ENCODE assay signal across 8 mouse cellular contexts in the genomic region with DNA sequence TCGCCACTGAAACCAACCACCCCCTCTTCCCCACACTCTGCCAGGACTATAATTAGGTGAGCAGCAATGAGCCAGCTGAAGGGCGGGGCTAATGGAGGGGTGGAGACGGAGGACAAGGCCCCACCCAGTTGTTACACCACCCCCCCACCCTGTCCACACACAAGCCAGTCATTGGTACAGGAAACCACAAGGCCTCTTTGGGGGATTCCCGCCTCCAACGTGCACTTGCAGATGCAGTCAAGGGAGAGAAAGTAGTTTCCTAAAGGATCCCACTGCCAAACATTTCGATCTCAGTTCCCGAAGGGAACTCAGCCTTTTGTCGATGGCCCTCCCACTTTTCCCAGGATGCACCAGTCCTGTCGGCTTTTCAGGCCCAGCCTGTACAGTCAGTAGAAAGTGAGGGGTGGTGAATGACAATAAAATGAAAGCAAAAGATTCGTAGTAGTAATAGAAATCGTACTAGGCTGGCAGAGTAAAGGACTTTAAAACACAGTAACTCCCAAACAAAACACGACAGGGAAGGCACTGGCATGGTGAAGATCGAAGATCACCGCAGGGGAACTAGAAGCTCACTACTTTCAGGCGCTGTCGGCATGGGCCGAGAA. TPM values are rescaled to one million over a fixed set of nuclear protein-coding genes. Genes with fewer than 3 reads are reported as not detected.
A peak's percentile ranks its signal among the peaks of the same experiment; 100 is the strongest.
DNase-seq lines count a peak whose midpoint lies in the region; ATAC-seq and TF ChIP-seq lines count a peak whose summit lies in the region.

No protein-coding gene starts in this region.

- peak overlapping the region; percentile 89 for H3K27ac ChIP-seq in embryonic facial prominence, embryonic 11.5 days (replicated peaks; ENCODE audit: low read depth, low read length)
- peak overlapping the region; percentile 97 for H3K27ac ChIP-seq in heart, embryonic 10.5 days
- H3K27ac ChIP-seq in kidney, embryonic 14.5 days (ENCODE audit: low read depth, low read length), result peak overlapping the region; percentile 96
- H3K27ac ChIP-seq in lung, embryonic 14.5 days (ENCODE audit: low read depth), result peak overlapping the region; percentile 97
- H3K27ac ChIP-seq in neural tube, embryonic 15.5 days (replicated peaks), result peak overlapping the region; percentile 95

- DNase-seq in CD4-positive helper T cell, adult 2 months (ENCODE audit: low read depth, low spot score), result peak; percentile 92
- peak; percentile 86 to 94 for DNase-seq in adrenal gland, adult (ENCODE audit: inconsistent age in 2 of 2, low spot score in 1 of 2)
- peak; percentile 75 for DNase-seq in embryonic facial prominence, embryonic 11.5 days (ENCODE audit: low spot score)
- peak; percentile 95 for DNase-seq in heart, embryonic 10.5 days (ENCODE audit: low spot score)
- peak; percentile 82 for DNase-seq in lung, embryonic 14.5 days
- DNase-seq in thymus, postnatal 25 days, result peak; percentile 65

- no peak for ATAC-seq in embryonic facial prominence, embryonic 11.5 days (replicated peaks; ENCODE audit: insufficient number of reproducible peaks, low FRiP score, low TSS enrichment, low read depth)
- no peak for ATAC-seq in kidney, embryonic 14.5 days (ENCODE audit: low FRiP score, low TSS enrichment)
- no peak for ATAC-seq in lung, embryonic 14.5 days (ENCODE audit: insufficient read depth)
- ATAC-seq in neural tube, embryonic 15.5 days (ENCODE audit: low FRiP score), result no peak

- peaks cover 11% of the 10 kb centered on the region for H3K4me1 ChIP-seq in embryonic facial prominence, embryonic 11.5 days (ENCODE audit: control insufficient read depth, insufficient read depth, low read length)
- peaks cover 43% of the 10 kb centered on the region for H3K4me1 ChIP-seq in heart, embryonic 10.5 days
- H3K4me1 ChIP-seq in kidney, embryonic 14.5 days (ENCODE audit: control insufficient read depth, insufficient read depth, low read length), result peaks cover 22% of the 10 kb centered on the region
- peaks cover 7% of the 10 kb centered on the region; the same call in 1 of the 2 replicates for H3K4me1 ChIP-seq in lung, embryonic 14.5 days (ENCODE audit: insufficient read depth)
- peaks cover 52% of the 10 kb centered on the region for H3K4me1 ChIP-seq in neural tube, embryonic 15.5 days

- H3K36me3 ChIP-seq in embryonic facial prominence, embryonic 11.5 days (replicated peaks; ENCODE audit: control insufficient read depth, insufficient read depth, low read depth, low read length), result peaks cover 22% of the 10 kb centered on the region
- H3K36me3 ChIP-seq in heart, embryonic 10.5 days, result peaks cover 49% of the 10 kb centered on the region
- peaks cover 46% of the 10 kb centered on the region for H3K36me3 ChIP-seq in kidney, embryonic 14.5 days (ENCODE audit: control insufficient read depth, insufficient read depth, low read length)
- peaks cover 48% of the 10 kb centered on the region for H3K36me3 ChIP-seq in lung, embryonic 14.5 days (ENCODE audit: insufficient read depth)
- peaks cover 44% of the 10 kb centered on the region for H3K36me3 ChIP-seq in neural tube, embryonic 15.5 days

- TF ChIP-seq CTCF in lung, embryonic 14.5 days (IDR thresholded peaks at IDR 0.05; ENCODE audit: low read depth), result no peak

- WGBS in embryonic facial prominence, embryonic 11.5 days, result 1% methylated on average over 17 of the region's 17 CpGs
- under 1% methylated on average over 17 of the region's 17 CpGs for WGBS in heart, embryonic 10.5 days
- WGBS in kidney, embryonic 14.5 days, result under 1% methylated on average over 17 of the region's 17 CpGs
- 2% methylated on average over 17 of the region's 17 CpGs for WGBS in lung, embryonic 14.5 days
- 1% methylated on average over 17 of the region's 17 CpGs for WGBS in neural tube, embryonic 15.5 days

- H3K9ac ChIP-seq in embryonic facial prominence, embryonic 11.5 days (replicated peaks; ENCODE audit: low read length), result peak overlapping the region; percentile 96
- peak overlapping the region; percentile 98 for H3K9ac ChIP-seq in kidney, embryonic 14.5 days (ENCODE audit: low read depth, low read length)
- peak overlapping the region; percentile 98 for H3K9ac ChIP-seq in lung, embryonic 14.5 days
- H3K9ac ChIP-seq in neural tube, embryonic 15.5 days (replicated peaks), result peak overlapping the region; percentile 92

- H3K4me2 ChIP-seq in embryonic facial prominence, embryonic 11.5 days (ENCODE audit: low read depth, low read length), result peak overlapping the region; percentile 82
- H3K4me2 ChIP-seq in kidney, embryonic 14.5 days (replicated peaks; ENCODE audit: low read depth, low read length), result peak overlapping the region; percentile 87
- peak overlapping the region; percentile 67 for H3K4me2 ChIP-seq in lung, embryonic 14.5 days
- peak overlapping the region; percentile 95 for H3K4me2 ChIP-seq in neural tube, embryonic 15.5 days

- H3K27me3 ChIP-seq in embryonic facial prominence, embryonic 11.5 days (ENCODE audit: control insufficient read depth, insufficient read depth, low read length), result no peaks in the 10 kb centered on the region
- no peaks in the 10 kb centered on the region for H3K27me3 ChIP-seq in heart, embryonic 10.5 days (ENCODE audit: insufficient read depth, poor library complexity, severe bottlenecking)
- H3K27me3 ChIP-seq in kidney, embryonic 14.5 days (ENCODE audit: control insufficient read depth, insufficient read depth, low read length), result no peaks in the 10 kb centered on the region
- no peaks in the 10 kb centered on the region for H3K27me3 ChIP-seq in lung, embryonic 14.5 days (ENCODE audit: insufficient read depth, low read length)
- no peaks in the 10 kb centered on the region for H3K27me3 ChIP-seq in neural tube, embryonic 15.5 days (replicated peaks)

- no peaks in the 10 kb centered on the region for H3K9me3 ChIP-seq in embryonic facial prominence, embryonic 11.5 days (replicated peaks; ENCODE audit: control insufficient read depth, low read length)
- H3K9me3 ChIP-seq in heart, embryonic 10.5 days, result no peaks in the 10 kb centered on the region
- no peaks in the 10 kb centered on the region for H3K9me3 ChIP-seq in kidney, embryonic 14.5 days (ENCODE audit: control insufficient read depth, low read length)
- H3K9me3 ChIP-seq in lung, embryonic 14.5 days (ENCODE audit: low read depth, low read length), result no peaks in the 10 kb centered on the region
- no peaks in the 10 kb centered on the region for H3K9me3 ChIP-seq in neural tube, embryonic 15.5 days (replicated peaks)

- peak overlapping the region; percentile 97 for H3K4me3 ChIP-seq in embryonic facial prominence, embryonic 11.5 days (ENCODE audit: low read depth, low read length)
- peak overlapping the region; percentile 85 for H3K4me3 ChIP-seq in heart, embryonic 10.5 days
- peak overlapping the region; percentile 87 for H3K4me3 ChIP-seq in kidney, embryonic 14.5 days (ENCODE audit: low read length)
- peak overlapping the region; percentile 97 for H3K4me3 ChIP-seq in lung, embryonic 14.5 days (ENCODE audit: low read depth, low read length)
- H3K4me3 ChIP-seq in neural tube, embryonic 15.5 days (replicated peaks), result peak overlapping the region; percentile 87

RNA-seq across cellular contexts. Expression of a gene that starts 2.0 kb away (rescaled TPM):
- polyA plus RNA-seq in embryonic facial prominence, embryonic 11.5 days (2014; fragmentation: Nextera tagmentation; extraction: Ambion mirVana), result 2,030 and 2,067 TPM in 2 replicates
- 2,011 and 2,470 TPM in 2 replicates for polyA plus RNA-seq in heart, embryonic 10.5 days (2016; fragmentation: Nextera tagmentation; extraction: Ambion mirVana)
- 2,108 and 2,169 TPM in 2 replicates for polyA plus RNA-seq in kidney, embryonic 14.5 days (2014; fragmentation: Nextera tagmentation; extraction: Ambion mirVana)
- 1,945 and 2,006 TPM in 2 replicates for polyA plus RNA-seq in lung, embryonic 14.5 days (2014; fragmentation: Nextera tagmentation; extraction: Ambion mirVana)
- polyA plus RNA-seq in neural tube, embryonic 15.5 days (2015; fragmentation: Nextera tagmentation; extraction: Ambion mirVana), result 1,034 and 1,270 TPM in 2 replicates

RNA-seq across cellular contexts. Expression of a gene that starts 6.1 kb away (rescaled TPM):
- polyA plus RNA-seq in embryonic facial prominence, embryonic 11.5 days (2014; fragmentation: Nextera tagmentation; extraction: Ambion mirVana), result 76.2 and 81.8 TPM in 2 replicates
- 55.2 and 69.4 TPM in 2 replicates for polyA plus RNA-seq in heart, embryonic 10.5 days (2016; fragmentation: Nextera tagmentation; extraction: Ambion mirVana)
- 73.4 and 82.0 TPM in 2 replicates for polyA plus RNA-seq in kidney, embryonic 14.5 days (2014; fragmentation: Nextera tagmentation; extraction: Ambion mirVana)
- polyA plus RNA-seq in lung, embryonic 14.5 days (2014; fragmentation: Nextera tagmentation; extraction: Ambion mirVana), result 67.5 and 78.6 TPM in 2 replicates
- 63.1 and 64.7 TPM in 2 replicates for polyA plus RNA-seq in neural tube, embryonic 15.5 days (2015; fragmentation: Nextera tagmentation; extraction: Ambion mirVana)

RNA-seq across cellular contexts. Expression of a gene that starts 15.8 kb away (rescaled TPM):
- polyA plus RNA-seq in embryonic facial prominence, embryonic 11.5 days (2014; fragmentation: Nextera tagmentation; extraction: Ambion mirVana), result 5.5 and 6.6 TPM in 2 replicates
- 1.8 and 2.1 TPM in 2 replicates for polyA plus RNA-seq in heart, embryonic 10.5 days (2016; fragmentation: Nextera tagmentation; extraction: Ambion mirVana)
- polyA plus RNA-seq in kidney, embryonic 14.5 days (2014; fragmentation: Nextera tagmentation; extraction: Ambion mirVana), result 10.1 and 10.7 TPM in 2 replicates
- 4.7 and 6.1 TPM in 2 replicates for polyA plus RNA-seq in lung, embryonic 14.5 days (2014; fragmentation: Nextera tagmentation; extraction: Ambion mirVana)
- 5.0 and 6.3 TPM in 2 replicates for polyA plus RNA-seq in neural tube, embryonic 15.5 days (2015; fragmentation: Nextera tagmentation; extraction: Ambion mirVana)

RNA-seq across cellular contexts. Expression of a gene that starts 18.9 kb away (rescaled TPM):
- 11.5 and 13.8 TPM in 2 replicates for polyA plus RNA-seq in embryonic facial prominence, embryonic 11.5 days (2014; fragmentation: Nextera tagmentation; extraction: Ambion mirVana)
- polyA plus RNA-seq in heart, embryonic 10.5 days (2016; fragmentation: Nextera tagmentation; extraction: Ambion mirVana), result 8.3 and 12.7 TPM in 2 replicates
- polyA plus RNA-seq in kidney, embryonic 14.5 days (2014; fragmentation: Nextera tagmentation; extraction: Ambion mirVana), result 13.0 and 16.3 TPM in 2 replicates
- polyA plus RNA-seq in lung, embryonic 14.5 days (2014; fragmentation: Nextera tagmentation; extraction: Ambion mirVana), result 12.5 and 13.1 TPM in 2 replicates
- 15.7 and 17.0 TPM in 2 replicates for polyA plus RNA-seq in neural tube, embryonic 15.5 days (2015; fragmentation: Nextera tagmentation; extraction: Ambion mirVana)

RNA-seq across cellular contexts. Expression of a gene that starts 19.0 kb away (rescaled TPM):
- 17.6 and 20.7 TPM in 2 replicates for polyA plus RNA-seq in embryonic facial prominence, embryonic 11.5 days (2014; fragmentation: Nextera tagmentation; extraction: Ambion mirVana)
- 5.5 and 8.7 TPM in 2 replicates for polyA plus RNA-seq in heart, embryonic 10.5 days (2016; fragmentation: Nextera tagmentation; extraction: Ambion mirVana)
- polyA plus RNA-seq in kidney, embryonic 14.5 days (2014; fragmentation: Nextera tagmentation; extraction: Ambion mirVana), result 12.4 and 15.1 TPM in 2 replicates
- 11.3 and 14.1 TPM in 2 replicates for polyA plus RNA-seq in lung, embryonic 14.5 days (2014; fragmentation: Nextera tagmentation; extraction: Ambion mirVana)
- 6.3 and 6.5 TPM in 2 replicates for polyA plus RNA-seq in neural tube, embryonic 15.5 days (2015; fragmentation: Nextera tagmentation; extraction: Ambion mirVana)
